Mouse (Mus musculus) spleen, postnatal 36 days (tissue): ENCODE data around the gene Psmg3.

Experiments
- DNase-seq, 2 experiments: peaks; one replicate each; pipeline ENCODE4 v3.0.0; 2022; ENCODE audit warnings: low spot score in 2 of 2, mixed read lengths in 1 of 2

Gene Psmg3

DNA sequence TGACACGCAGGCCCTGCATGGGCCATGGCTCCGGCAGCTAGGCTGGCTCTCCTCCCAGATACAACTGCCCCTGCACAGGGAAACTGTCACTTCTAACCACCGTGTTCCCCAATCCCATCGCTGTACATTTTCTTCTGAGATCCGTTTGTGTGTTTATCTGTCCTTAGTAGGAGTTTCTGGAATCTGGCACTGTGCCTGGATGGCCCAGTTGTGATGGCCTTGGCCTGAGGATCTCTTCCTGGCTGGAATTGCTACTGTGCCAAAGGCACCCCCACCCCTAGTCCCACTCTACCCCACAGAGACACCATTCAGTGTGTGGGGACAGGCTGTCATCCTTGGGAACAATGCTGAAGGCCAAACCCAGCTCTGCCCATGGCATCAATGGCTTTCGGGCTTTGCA is 10.7 kb downstream of the Psmg3 start:
- no peak for DNase-seq

- DNase-seq: no peak
These were observed 12.7 kb downstream of the Psmg3 start for GRCm38 (mm10) chr5:139813963-139814381.

DNA sequence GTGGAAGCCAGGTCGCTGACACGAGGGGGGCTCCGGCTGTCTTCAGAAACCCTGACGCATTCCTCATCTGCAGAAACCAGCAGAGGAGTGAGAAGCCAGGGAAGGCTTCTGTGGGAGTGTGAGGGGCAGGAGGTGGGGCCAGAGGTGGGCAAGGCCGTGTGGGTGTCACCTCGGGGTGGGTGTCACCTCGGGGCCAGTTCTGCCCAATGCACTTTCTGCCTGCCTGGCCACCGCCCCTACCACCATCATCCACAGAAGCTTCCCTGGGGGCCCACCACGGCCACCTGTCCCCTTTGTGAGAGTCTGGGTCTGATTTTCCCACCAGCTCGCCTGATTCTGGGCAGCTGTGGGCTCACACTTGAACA is 13.6 kb downstream of the Psmg3 start:
- DNase-seq: no peak

- no peak for DNase-seq
These were observed 14.1 kb downstream of the Psmg3 start for GRCm38 (mm10) chr5:139812398-139813125.

GRCm38 (mm10) chr5:139811677-139812397 is 14.8 kb downstream of the Psmg3 start:
- no peak for DNase-seq

GRCm38 (mm10) chr5:139809397-139809796 is 17.3 kb downstream of the Psmg3 start:
- no peak for DNase-seq

DNA sequence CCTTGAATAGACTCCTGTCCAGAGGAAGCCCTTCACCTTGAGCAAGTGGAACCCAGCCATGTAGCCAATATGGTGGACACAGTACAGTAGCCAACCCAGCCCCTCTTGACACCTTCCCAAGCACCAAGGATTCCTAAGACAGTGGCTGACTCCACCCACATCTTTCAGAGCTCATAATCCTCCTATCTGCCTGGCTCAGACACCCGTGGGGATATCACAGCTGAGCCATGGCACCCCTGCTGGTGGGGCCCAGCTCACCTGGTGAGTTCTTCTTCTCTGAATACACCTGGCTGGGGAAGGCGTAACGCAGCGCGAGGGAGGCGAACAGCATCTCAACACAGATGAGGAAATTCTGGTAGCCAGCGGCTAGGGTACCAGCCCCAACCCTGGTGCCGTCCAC is 20.8 kb downstream of the Psmg3 start:
- DNase-seq: peak in 1 of 2 experiments; percentile 44

DNA sequence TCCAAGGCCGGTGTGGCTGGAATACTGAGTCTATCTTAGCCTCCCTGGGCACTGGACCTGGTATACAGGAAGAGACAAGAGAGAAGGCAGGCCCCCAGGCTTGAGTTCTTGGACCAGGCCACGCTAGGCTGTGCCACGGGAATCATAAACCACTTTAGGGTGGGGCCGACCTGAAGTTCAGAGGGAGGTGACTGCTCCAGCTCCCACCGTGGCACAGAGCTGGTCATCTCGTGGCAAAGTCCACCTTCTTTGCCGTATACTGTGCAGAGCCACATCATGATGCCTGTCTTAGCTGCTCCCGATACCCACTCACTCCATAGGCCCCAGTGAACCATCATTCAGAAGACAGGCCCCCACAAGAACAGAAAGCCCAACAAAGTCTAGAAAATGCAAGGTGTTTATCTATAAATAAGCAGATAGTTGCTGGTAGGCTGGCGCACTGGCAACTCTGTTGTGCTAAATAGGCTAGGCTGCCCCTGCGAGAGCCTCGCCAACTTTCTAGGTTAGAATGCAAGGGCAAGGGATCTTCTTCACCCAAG is 22.0 kb downstream of the Psmg3 start:
- peak; percentile 37 to 44 for DNase-seq

DNA sequence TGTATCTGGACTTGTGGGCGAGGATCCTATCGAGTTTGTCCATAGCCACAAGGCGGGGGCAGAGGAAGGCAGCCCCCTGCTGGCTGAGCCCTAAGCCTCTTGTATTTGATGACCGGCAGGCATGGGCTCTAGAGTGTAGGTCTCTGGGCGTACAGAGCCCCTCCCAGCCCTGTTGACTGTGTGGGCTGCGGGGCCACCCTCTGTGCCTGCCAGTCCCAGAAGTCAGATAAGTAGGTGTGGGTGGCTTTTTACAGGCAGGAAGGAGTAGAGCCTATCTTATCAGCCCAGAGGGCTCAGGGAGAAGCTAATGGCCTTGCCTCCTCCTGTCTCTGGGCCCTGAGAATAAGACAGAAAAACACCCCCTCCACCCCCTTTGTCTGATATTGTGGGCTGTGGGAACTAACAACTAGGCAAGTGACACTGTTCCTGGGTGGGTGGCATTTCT is 22.6 kb downstream of the Psmg3 start:
- peak; percentile 68 to 80 for DNase-seq

- peak; percentile 34 to 67 for DNase-seq
These were observed 23.0 kb downstream of the Psmg3 start for GRCm38 (mm10) chr5:139803601-139804102.

- DNase-seq: peak in 1 of 2 experiments; percentile 41
These were observed 23.5 kb downstream of the Psmg3 start for GRCm38 (mm10) chr5:139803165-139803564.

DNA sequence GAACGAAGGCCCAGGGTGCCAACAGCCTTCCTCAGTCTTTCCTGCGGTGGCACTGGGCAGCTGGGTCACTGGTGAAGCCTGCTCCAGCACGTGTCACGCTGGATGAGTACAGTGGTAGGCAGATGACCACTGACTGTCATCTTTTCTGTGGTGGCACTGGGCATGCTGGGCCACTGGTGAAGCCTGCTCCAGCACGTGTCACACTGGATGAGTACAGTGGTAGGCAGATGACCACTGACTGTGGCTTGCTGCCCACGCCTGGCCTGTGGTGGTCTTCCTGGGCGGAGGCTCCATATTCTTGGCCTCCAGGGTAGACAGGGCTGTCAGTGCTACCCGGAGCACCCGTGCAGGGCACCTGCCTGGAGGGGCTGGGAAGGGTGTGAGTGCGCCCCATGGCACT is 24.8 kb downstream of the Psmg3 start:
- no peak for DNase-seq

GRCm38 (mm10) chr5:139801231-139801630 is 25.5 kb downstream of the Psmg3 start:
- no peak for DNase-seq

GRCm38 (mm10) chr5:139799801-139800590 is 26.7 kb downstream of the Psmg3 start:
- DNase-seq: no peak

GRCm38 (mm10) chr5:139799041-139799440 is 27.6 kb downstream of the Psmg3 start:
- no peak for DNase-seq

DNA sequence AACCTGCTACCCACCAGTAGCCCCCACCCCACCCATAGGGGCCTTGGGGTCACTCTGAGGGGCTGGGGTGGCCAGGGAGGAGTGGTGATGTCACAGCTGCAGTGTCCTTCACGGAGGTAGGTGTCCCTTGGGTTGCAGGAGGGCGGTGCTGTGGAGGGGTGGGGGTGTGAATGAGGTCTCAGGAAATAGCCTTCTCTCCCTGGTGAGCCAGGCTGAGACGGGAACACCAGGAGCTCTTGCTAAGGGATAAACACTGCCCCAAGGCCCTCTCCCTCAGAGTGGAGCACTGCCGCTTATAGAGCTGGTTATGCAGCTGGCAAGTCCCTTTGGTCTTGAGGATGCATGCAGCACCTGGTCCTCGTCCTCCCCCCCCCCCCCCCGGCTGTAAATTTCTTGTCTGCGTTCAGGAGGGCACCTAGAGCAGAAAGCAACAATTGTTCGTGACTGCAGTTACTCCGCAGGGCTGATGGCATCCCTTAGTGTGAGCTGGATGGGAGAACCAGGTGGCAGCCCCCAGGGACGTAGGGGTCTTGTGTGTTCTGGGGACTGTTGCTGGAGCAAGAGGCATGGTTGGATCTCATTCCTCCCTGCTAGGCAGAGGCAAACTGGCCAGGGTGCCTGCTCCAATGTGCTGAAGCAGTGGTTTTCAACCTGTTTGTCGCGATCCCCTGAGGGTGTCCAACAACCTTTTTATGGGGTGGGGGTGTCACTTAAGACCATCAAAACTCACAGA is 28.4 kb downstream of the Psmg3 start:
- no peak for DNase-seq

GRCm38 (mm10) chr5:139797473-139798167 is 29.1 kb downstream of the Psmg3 start:
- DNase-seq: peak; percentile 27 to 40

- DNase-seq: peak; percentile 32 to 34
These were observed 29.8 kb downstream of the Psmg3 start for GRCm38 (mm10) chr5:139796900-139797299.

GRCm38 (mm10) chr5:139796001-139796620 is 30.6 kb downstream of the Psmg3 start:
- DNase-seq: no peak

GRCm38 (mm10) chr5:139794938-139795337 is 31.7 kb downstream of the Psmg3 start:
- peak in 1 of 2 experiments; percentile 42 for DNase-seq
